Mouse (Mus musculus) kidney, adult 9 months (tissue): Measurements from ENCODE around the gene Tex52.

Experiments
- DNase-seq: peaks from one replicate; pipeline ENCODE4 v3.0.0; 2022

Gene Tex52

DNA sequence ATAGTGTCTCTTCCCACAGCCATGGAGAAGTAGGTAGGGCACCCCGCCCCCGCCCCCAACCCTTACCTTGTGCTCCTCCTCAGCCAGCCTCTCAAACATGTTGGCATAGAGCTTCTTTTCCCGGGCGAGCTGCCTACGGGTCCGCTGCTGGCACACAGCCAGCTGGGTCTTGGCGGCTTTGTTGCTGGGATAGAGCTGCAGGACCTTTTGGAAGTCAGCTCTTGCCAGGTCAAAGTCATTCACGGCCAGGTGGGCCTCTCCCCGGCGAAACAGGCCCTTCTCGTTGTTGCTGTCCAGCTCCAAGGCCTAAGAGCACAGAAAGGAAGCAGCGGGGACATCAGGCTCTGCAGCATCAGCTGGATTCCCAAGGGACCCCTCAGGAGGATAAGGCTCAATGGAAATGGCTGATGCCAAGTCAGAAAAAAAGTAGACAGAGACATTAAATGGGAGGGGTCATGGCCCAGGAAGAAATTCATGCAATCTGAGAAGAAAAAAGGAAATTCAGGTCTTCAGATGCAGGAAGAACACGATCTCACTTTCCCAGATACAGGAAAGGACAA lies 57.2 kb downstream of the Tex52 start:
- no peak for DNase-seq

DNA sequence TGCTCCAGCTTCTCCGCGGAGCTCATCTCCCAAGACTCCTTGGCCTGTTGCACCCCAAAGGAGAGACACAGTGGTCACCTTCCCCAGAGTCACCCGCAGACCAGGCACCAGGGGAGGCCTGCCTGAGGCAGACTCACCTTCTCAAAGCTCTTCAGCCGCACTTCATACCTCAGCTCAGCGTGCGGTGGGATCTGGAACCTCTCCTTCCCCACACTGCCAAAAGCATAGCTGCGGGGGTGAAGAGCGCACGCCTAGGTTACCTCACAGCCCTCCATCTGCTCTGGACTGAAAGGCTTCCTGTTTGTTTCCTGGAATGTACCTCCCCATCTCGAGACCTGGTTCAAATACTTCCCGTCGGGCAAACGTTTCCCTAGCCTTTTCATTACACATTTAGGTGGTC lies 58.3 kb downstream of the Tex52 start:
- DNase-seq: no peak
